Mouse (Mus musculus) midbrain, embryonic 14.5 days (tissue): ENCODE results near the gene Bcl6b. TPM values are rescaled to one million over a fixed set of nuclear protein-coding genes. Genes with fewer than 3 reads are reported as not detected.

ENCODE experiments used
- ATAC-seq: fragments of 200-750 bp; cut with Nextera tagmentation; 2 replicates; pipeline ENCODE4 v1.8.0; 2017; ENCODE audit warnings: moderate number of reproducible peaks, moderate library complexity; ENCODE audit not compliant: low FRiP score, low TSS enrichment
- DNase-seq: peaks from one replicate; pipeline ENCODE4 v3.0.0-alpha.2; 2015
- H3K27ac ChIP-seq: fragments of 300-500 bp; sonication (generic); replicated peaks from 2 replicates; pipeline ENCODE4 v1.5.1; 2014; ENCODE audit warnings: mild to moderate bottlenecking, low read depth, low read length, moderate library complexity
- H3K27me3 ChIP-seq: fragments of 300-500 bp; sonication (generic); 2 replicates; pipeline ENCODE4 v1.6.1; 2014; ENCODE audit warnings: low read length, control low read depth, mixed read lengths; ENCODE audit not compliant: control insufficient read depth, insufficient read depth
- H3K36me3 ChIP-seq: fragments of 300-500 bp; sonication (generic); 2 replicates; pipeline ENCODE4 v1.6.1; 2014; ENCODE audit warnings: low read length, control low read depth; ENCODE audit not compliant: control insufficient read depth, insufficient read depth
- H3K4me1 ChIP-seq: fragments of 300-500 bp; sonication (generic); 2 replicates; pipeline ENCODE4 v1.6.1; 2014; ENCODE audit warnings: mild to moderate bottlenecking, antibody characterized with exemption, low read length, control low read depth; ENCODE audit not compliant: control insufficient read depth, insufficient read depth
- H3K4me2 ChIP-seq: fragments of 300-500 bp; sonication (generic); 2 replicates; pipeline ENCODE4 v1.6.1; 2014; ENCODE audit warnings: mild to moderate bottlenecking, low read length, moderate library complexity
- H3K4me3 ChIP-seq: fragments of 300-500 bp; sonication (generic); replicated peaks from 2 replicates; pipeline ENCODE4 v1.5.1; 2014; ENCODE audit warnings: low read depth, low read length
- H3K9ac ChIP-seq: fragments of 300-500 bp; sonication (generic); replicated peaks from 2 replicates; pipeline ENCODE4 v1.6.1; 2014; ENCODE audit warnings: mild to moderate bottlenecking, low read length, moderate library complexity
- H3K9me3 ChIP-seq: fragments of 300-500 bp; sonication (generic); 2 replicates; pipeline ENCODE4 v1.6.1; 2016; ENCODE audit warnings: low read length, control low read depth, mixed read lengths; ENCODE audit not compliant: control insufficient read depth
- whole genome bisulfite sequencing: fragments of 180-500 bp; shearing (Covaris S2); extraction: QIAGEN DNeasy Blood & Tissue Kit; methylation state at CpG from one replicate; pipeline ENCODE4 v1.1.7; 2014; 5-methylcytosine and 5-hydroxymethylcytosine counted together
- polyA plus RNA-seq: library from polyadenylated mRNA; unstranded; fragments of >200 nt; fragmentation: Nextera tagmentation; extraction: Ambion mirVana; gene quantifications from 2 replicates; pipeline ENCODE4 v1.2.1, GENCODE M21; 2014

Bcl6b gene
- polyA plus RNA-seq, 1 experiment from 2014 or later = 4.4 TPM

- H3K27me3 ChIP-seq = no peaks in the 10 kb centered on the region
- H3K9ac ChIP-seq = no peak overlapping the region
- H3K36me3 ChIP-seq = no peaks in the 10 kb centered on the region
- 87% methylated on average over 3 of the region's 3 CpGs for WGBS
- DNase-seq (no peak), ATAC-seq (no peak)
- no peak overlapping the region for H3K27ac ChIP-seq
- H3K9me3 ChIP-seq = no peaks in the 10 kb centered on the region
- no peak overlapping the region for H3K4me2 ChIP-seq
- no peaks in the 10 kb centered on the region for H3K4me1 ChIP-seq
- no peak overlapping the region for H3K4me3 ChIP-seq
These were observed 31.3 kb downstream of the Bcl6b start for GRCm38 (mm10) chr11:70198332-70198731.

- no peaks in the 10 kb centered on the region for H3K9me3 ChIP-seq
- no peak overlapping the region for H3K4me3 ChIP-seq
- no peak overlapping the region for H3K9ac ChIP-seq
- H3K27me3 ChIP-seq = no peaks in the 10 kb centered on the region
- ATAC-seq (no peak), DNase-seq (no peak)
- H3K36me3 ChIP-seq = no peaks in the 10 kb centered on the region
- no peak overlapping the region for H3K27ac ChIP-seq
- H3K4me2 ChIP-seq = no peak overlapping the region
- H3K4me1 ChIP-seq = no peaks in the 10 kb centered on the region
- WGBS = 59% methylated on average over 11 of the region's 11 CpGs
These were observed 36.0 kb downstream of the Bcl6b start for GRCm38 (mm10) chr11:70193354-70194285.

DNA sequence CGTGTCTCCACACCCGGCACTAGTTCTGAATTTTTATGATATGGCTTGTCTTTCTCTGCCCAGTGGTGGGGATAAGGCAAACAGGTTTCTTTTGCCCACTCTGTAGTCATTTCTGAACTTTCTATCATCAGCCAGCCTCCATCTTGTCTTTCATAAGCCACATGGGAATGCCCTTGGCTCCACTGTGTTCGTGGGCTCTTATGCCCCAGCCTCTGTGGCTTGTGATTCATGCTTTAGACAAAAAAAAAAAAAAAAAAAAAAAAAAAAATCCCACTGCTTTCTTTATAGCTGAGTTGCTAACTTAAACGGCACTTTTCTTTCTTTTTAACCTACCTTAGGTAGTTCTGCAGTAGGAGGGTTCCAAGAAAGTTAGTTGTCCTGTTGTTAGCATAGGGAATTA is 37.4 kb downstream of the Bcl6b start:
- H3K4me3 ChIP-seq = no peak overlapping the region
- H3K36me3 ChIP-seq = no peaks in the 10 kb centered on the region
- no peak overlapping the region for H3K4me2 ChIP-seq
- no peak overlapping the region for H3K27ac ChIP-seq
- H3K4me1 ChIP-seq = no peaks in the 10 kb centered on the region
- H3K27me3 ChIP-seq = no peaks in the 10 kb centered on the region
- ATAC-seq (no peak), DNase-seq (no peak)
- WGBS = 82% methylated on average over 4 of the region's 4 CpGs
- no peak overlapping the region for H3K9ac ChIP-seq
- H3K9me3 ChIP-seq = no peaks in the 10 kb centered on the region

GRCm38 (mm10) chr11:70191188-70191587 is 38.4 kb downstream of the Bcl6b start:
- Histone ChIP-seq H3K9me3 (no peaks in the 10 kb centered on the region), H3K4me3 (no peak overlapping the region), H3K9ac (no peak overlapping the region), H3K27me3 (no peaks in the 10 kb centered on the region), H3K4me1 (no peaks in the 10 kb centered on the region), H3K36me3 (no peaks in the 10 kb centered on the region), H3K27ac (no peak overlapping the region), H3K4me2 (no peak overlapping the region)
- no peak for DNase-seq
- WGBS = 86% methylated on average over 6 of the region's 6 CpGs
- ATAC-seq = no peak

GRCm38 (mm10) chr11:70189319-70190134 is 40.1 kb downstream of the Bcl6b start:
- no peaks in the 10 kb centered on the region for H3K36me3 ChIP-seq
- 87% methylated on average over 28 of the region's 28 CpGs for WGBS
- H3K9ac ChIP-seq = no peak overlapping the region
- DNase-seq = no peak
- H3K4me3 ChIP-seq = no peak overlapping the region
- H3K27ac ChIP-seq = no peak overlapping the region
- no peak for ATAC-seq
- no peaks in the 10 kb centered on the region for H3K4me1 ChIP-seq
- H3K9me3 ChIP-seq = no peaks in the 10 kb centered on the region
- H3K27me3 ChIP-seq = no peaks in the 10 kb centered on the region
- no peak overlapping the region for H3K4me2 ChIP-seq

GRCm38 (mm10) chr11:70185120-70185519 is 44.5 kb downstream of the Bcl6b start:
- no peak for ATAC-seq
- WGBS = 79% methylated on average over 7 of the region's 7 CpGs
- H3K27me3 ChIP-seq = no peaks in the 10 kb centered on the region
- no peak overlapping the region for H3K9ac ChIP-seq
- H3K27ac ChIP-seq = no peak overlapping the region
- no peak for DNase-seq
- H3K4me2 ChIP-seq = no peak overlapping the region
- no peak overlapping the region for H3K4me3 ChIP-seq
- no peaks in the 10 kb centered on the region for H3K4me1 ChIP-seq
- H3K36me3 ChIP-seq = no peaks in the 10 kb centered on the region
- H3K9me3 ChIP-seq = no peaks in the 10 kb centered on the region

DNA sequence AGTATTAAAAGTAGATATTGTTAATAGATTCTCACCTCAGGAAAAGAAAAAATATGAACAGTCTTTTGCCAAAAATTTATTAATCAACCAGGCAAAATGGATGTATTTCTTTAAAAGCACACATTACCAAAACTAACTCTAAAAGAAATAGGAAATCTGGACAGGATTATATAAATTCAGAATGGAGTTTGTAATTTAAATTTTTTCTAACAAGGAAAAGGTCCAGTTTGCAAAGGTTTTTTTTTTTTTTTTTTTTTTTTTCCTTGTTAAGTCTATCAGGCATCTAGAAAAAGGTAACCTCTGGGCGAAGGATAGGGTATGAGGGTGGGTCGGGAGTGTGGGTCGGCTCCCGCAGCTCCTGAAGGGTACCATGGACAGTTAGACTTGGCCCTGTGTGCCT is 49.1 kb downstream of the Bcl6b start:
- H3K36me3 ChIP-seq = no peaks in the 10 kb centered on the region
- ATAC-seq = no peak
- 90% methylated on average over 4 of the region's 4 CpGs for WGBS

DNA sequence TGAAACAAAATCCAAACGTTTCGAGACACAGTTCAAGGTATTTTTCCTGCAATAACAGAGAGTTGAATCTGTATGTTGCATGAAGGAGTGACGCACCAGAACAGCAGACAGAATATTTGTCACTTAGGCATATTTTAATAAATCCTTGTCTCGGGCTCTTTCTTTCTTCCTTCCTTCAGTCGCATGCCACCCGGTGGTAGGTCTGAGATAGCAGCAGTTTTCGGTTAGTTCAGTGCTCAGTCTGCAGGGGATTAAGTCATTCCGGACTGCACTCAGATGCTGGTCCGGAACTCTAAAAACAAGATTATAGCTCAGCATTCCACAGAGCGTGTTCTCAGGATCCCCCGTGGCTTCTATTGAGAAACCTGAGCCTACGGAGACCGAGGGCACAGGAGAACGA is 50.2 kb downstream of the Bcl6b start:
- DNase-seq (peak; percentile 77), ATAC-seq (no peak)
- Histone ChIP-seq H3K9me3 (no peaks in the 10 kb centered on the region), H3K27ac (no peak overlapping the region), H3K4me2 (0 out of 2 replicates have a peak overlapping the region, but pooled peaks have one; percentile 5), H3K4me3 (no peak overlapping the region), H3K27me3 (no peaks in the 10 kb centered on the region), H3K9ac (no peak overlapping the region), H3K36me3 (no peaks in the 10 kb centered on the region), H3K4me1 (no peaks in the 10 kb centered on the region)
- WGBS = 23% methylated on average over 14 of the region's 14 CpGs

More for the DNA sequence above, 49.1 kb downstream of the Bcl6b start:
- Histone ChIP-seq H3K4me2 (no peak overlapping the region), H3K4me3 (no peak overlapping the region), H3K27me3 (no peaks in the 10 kb centered on the region), H3K27ac (no peak overlapping the region), H3K4me1 (no peaks in the 10 kb centered on the region), H3K9me3 (no peaks in the 10 kb centered on the region), H3K9ac (no peak overlapping the region)
- no peak for DNase-seq
